Mouse (Mus musculus) brain, embryonic 14.5 days (tissue): ENCODE measurements around the gene Rspo4.

ENCODE experiments used
- CTCF ChIP-seq: fragments of 200-500 bp; IDR thresholded peaks from 2 replicates; pipeline ENCODE4 v1.5.1; 2012; ENCODE audit warnings: inconsistent platforms, mild to moderate bottlenecking, moderate library complexity, borderline replicate concordance; ENCODE audit not compliant: insufficient read depth, insufficient read length; ENCODE audit errors: extremely low read depth
- POLR2A ChIP-seq: fragments of 200-500 bp; IDR thresholded peaks from 2 replicates; pipeline ENCODE4 v1.6.1; 2012; ENCODE audit warnings: mild to moderate bottlenecking, inconsistent platforms, borderline replicate concordance; ENCODE audit not compliant: poor library complexity, insufficient read depth, insufficient read length, severe bottlenecking; ENCODE audit errors: extremely low read depth

GRCm38 (mm10) chr2:151910919-151911500, 68.3 kb downstream of the Rspo4 start, which contains the start of gene Angpt4:
- TF ChIP-seq CTCF (no peak), POLR2A (no peak)
